Mouse (Mus musculus) liver, embryonic 13.5 days (tissue): Measurements from ENCODE around the gene Gm14124. TPM values are rescaled to one million over a fixed set of nuclear protein-coding genes. Genes with fewer than 3 reads are reported as not detected.

Experiments
- ATAC-seq: fragments of 200-750 bp; cut with Nextera tagmentation; 2 replicates; pipeline ENCODE4 v1.8.0; 2017; ENCODE audit warnings: low read depth, mild to moderate bottlenecking, moderate number of reproducible peaks, moderate library complexity
- DNase-seq: peaks from one replicate; pipeline ENCODE4 v3.0.0; 2022
- H3K27ac ChIP-seq: fragments of 300-500 bp; sonication (generic); 2 replicates; pipeline ENCODE4 v1.5.1; 2015; ENCODE audit warnings: moderate library complexity, mild to moderate bottlenecking, inconsistent platforms
- H3K27me3 ChIP-seq: fragments of 300-500 bp; sonication (generic); 2 replicates; pipeline ENCODE4 v1.6.1; 2015; ENCODE audit warnings: mild to moderate bottlenecking, inconsistent platforms
- H3K36me3 ChIP-seq: fragments of 300-500 bp; sonication (generic); 2 replicates; pipeline ENCODE4 v1.6.1; 2015; ENCODE audit warnings: mild to moderate bottlenecking, inconsistent platforms
- H3K4me1 ChIP-seq: fragments of 300-500 bp; sonication (generic); replicated peaks from 2 replicates; pipeline ENCODE4 v1.6.1; 2015; ENCODE audit warnings: inconsistent platforms
- H3K4me2 ChIP-seq: fragments of 300-500 bp; sonication (generic); 2 replicates; pipeline ENCODE4 v1.6.1; 2015; ENCODE audit warnings: inconsistent platforms, mild to moderate bottlenecking, moderate library complexity
- H3K4me3 ChIP-seq: fragments of 300-500 bp; sonication (generic); replicated peaks from 2 replicates; pipeline ENCODE4 v1.5.1; 2015; ENCODE audit warnings: mild to moderate bottlenecking, inconsistent platforms
- H3K9ac ChIP-seq: fragments of 300-500 bp; sonication (generic); 2 replicates; pipeline ENCODE4 v1.6.1; 2015; ENCODE audit warnings: mild to moderate bottlenecking, inconsistent platforms
- H3K9me3 ChIP-seq: fragments of 300-500 bp; sonication (generic); replicated peaks from 2 replicates; pipeline ENCODE4 v1.6.1; 2016; ENCODE audit warnings: inconsistent platforms
- WGBS: fragments of 180-500 bp; shearing (Covaris S2); methylation state at CpG from one replicate; pipeline ENCODE4 v1.1.7; 2015; ENCODE audit not compliant: insufficient replicate concordance; 5-methylcytosine and 5-hydroxymethylcytosine counted together
- polyA plus RNA-seq: library from polyadenylated mRNA; unstranded; fragments of >200 nt; fragmentation: Nextera tagmentation; extraction: Ambion mirVana; gene quantifications from 2 replicates; pipeline ENCODE4 v1.2.1, GENCODE M21; 2015

The Gm14124 gene
- polyA plus RNA-seq, 1 experiment from 2014 or later: not detected

GRCm38 (mm10) chr2:150316140-150316539 is 58.8 kb downstream of the Gm14124 start:
- Histone ChIP-seq H3K9ac (no peak overlapping the region), H3K9me3 (no peaks in the 10 kb centered on the region), H3K36me3 (peaks cover 24% of the 10 kb centered on the region), H3K4me2 (no peak overlapping the region), H3K27ac (no peak overlapping the region), H3K4me1 (no peaks in the 10 kb centered on the region), H3K4me3 (no peak overlapping the region), H3K27me3 (no peaks in the 10 kb centered on the region)
- no peak for DNase-seq
- ATAC-seq: no peak

DNA sequence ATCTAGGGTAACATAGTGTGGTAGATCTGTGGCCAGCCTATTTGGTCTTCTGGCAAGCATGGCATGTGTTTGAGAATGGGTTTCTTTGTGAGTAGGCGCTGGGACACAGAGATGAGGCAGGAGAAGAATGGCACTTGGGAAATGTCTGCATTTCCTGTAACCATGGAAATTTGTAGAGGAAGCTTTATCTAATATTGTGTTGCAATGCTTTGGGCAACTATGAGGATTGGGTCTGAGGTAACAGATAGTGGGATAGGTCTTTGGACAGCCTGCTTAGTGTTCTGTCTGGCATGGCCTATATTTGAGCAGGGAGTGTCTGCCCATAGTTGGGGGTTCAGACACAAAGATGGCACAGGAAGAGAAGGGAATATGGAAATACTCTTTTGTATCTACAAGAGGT is 61.7 kb downstream of the Gm14124 start:
- Histone ChIP-seq H3K4me1 (no peaks in the 10 kb centered on the region), H3K36me3 (peaks cover 36% of the 10 kb centered on the region)
- 72% methylated on average over 1 of the region's 1 CpGs for WGBS

More for the DNA sequence above, 61.7 kb downstream of the Gm14124 start:
- no peak for DNase-seq
- ATAC-seq: no peak
- no peak overlapping the region for H3K9ac ChIP-seq
- H3K4me3 ChIP-seq: no peak overlapping the region
- H3K27me3 ChIP-seq: no peaks in the 10 kb centered on the region
- no peak overlapping the region for H3K27ac ChIP-seq
- no peak overlapping the region for H3K4me2 ChIP-seq
- no peaks in the 10 kb centered on the region for H3K9me3 ChIP-seq

Other genes starting within 250 kb of the Gm14124 start
- gene Zfp120, start 120.8 kb upstream of the Gm14124 start, polyA plus RNA-seq: 3.7 and 4.0 TPM in 2 replicates
- gene Gm10770, start 77.8 kb upstream of the Gm14124 start, polyA plus RNA-seq: not detected in 2 replicates
- 0.10 TPM in 1 of 2 replicates, not detected in the other for gene Gm14139, start 75.8 kb upstream of the Gm14124 start, polyA plus RNA-seq
- 1.3 and 1.6 TPM in 2 replicates for gene Zfp937, start 39.4 kb upstream of the Gm14124 start, polyA plus RNA-seq
- gene Gm21994, start 1.9 kb upstream of the Gm14124 start, polyA plus RNA-seq: 1.7 and 1.8 TPM in 2 replicates
- 1.2 and 1.3 TPM in 2 replicates for gene Gm10130, start 66.2 kb downstream of the Gm14124 start, polyA plus RNA-seq
- 0.98 and 1.3 TPM in 2 replicates for gene 3300002I08Rik, start 105.2 kb downstream of the Gm14124 start, polyA plus RNA-seq
- gene Zfp442, start 194.0 kb downstream of the Gm14124 start, polyA plus RNA-seq: 0.98 and 1.5 TPM in 2 replicates
- 0.05 and 0.16 TPM in 2 replicates for gene Zfp345, start 227.6 kb downstream of the Gm14124 start, polyA plus RNA-seq